Comparison of ENCODE assay signal across 15 mouse cellular contexts in the genomic region with DNA sequence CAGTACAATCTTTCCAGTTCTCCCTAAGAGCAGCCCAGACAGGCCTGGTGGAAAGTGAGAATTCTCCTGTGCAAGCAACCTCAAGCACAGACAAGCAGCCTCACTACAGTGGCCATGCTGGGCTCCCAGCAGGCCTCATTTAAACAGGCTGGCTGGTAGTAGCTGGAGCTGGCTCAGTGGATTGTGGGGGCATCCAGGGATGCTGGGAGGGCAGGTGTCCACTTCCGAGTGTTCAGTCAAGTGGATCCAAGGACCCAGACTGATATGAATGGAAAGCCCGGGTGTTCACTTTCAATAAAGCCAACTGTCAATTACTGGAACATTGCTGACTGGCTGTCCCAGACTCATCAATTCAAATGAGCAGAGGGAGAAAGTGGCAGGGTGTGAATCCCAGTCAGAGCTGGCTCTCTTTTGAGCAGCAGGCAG.
DNase-seq lines count a peak whose midpoint lies in the region; ATAC-seq lines count a peak whose summit lies in the region.
"Had no signal": no experiment of that assay in that cellular context is flagged by ENCODE, and none has a peak within 500 bp of the region (broad histone marks: within the 10 kb centered on the region; RNA-seq: fewer than 3 reads in every experiment).

No protein-coding gene starts in this region.

- H3K27ac ChIP-seq in midbrain, embryonic 10.5 days (replicated peaks): peak overlapping the region; percentile 69
- H3K27ac ChIP-seq in midbrain, embryonic 16.5 days (ENCODE audit: low read length): no peak overlapping the region
- H3K27ac ChIP-seq in hindbrain, embryonic 12.5 days: peak overlapping the region; percentile 81
- H3K27ac ChIP-seq: limb, embryonic 15.5 days; lung, embryonic 15.5 days had no signal

- no peak overlapping the region for H3K9ac ChIP-seq in midbrain, embryonic 16.5 days (ENCODE audit: low read depth, low read length)
- H3K9ac ChIP-seq in hindbrain, embryonic 12.5 days: no peak overlapping the region
- H3K9ac ChIP-seq: limb, embryonic 15.5 days; lung, embryonic 15.5 days had no signal

- H3K36me3 ChIP-seq in midbrain, embryonic 10.5 days: no peaks in the 10 kb centered on the region
- H3K36me3 ChIP-seq in midbrain, embryonic 16.5 days (ENCODE audit: control insufficient read depth, insufficient read depth, low read length): no peaks in the 10 kb centered on the region
- no peaks in the 10 kb centered on the region for H3K36me3 ChIP-seq in hindbrain, embryonic 12.5 days
- H3K36me3 ChIP-seq: limb, embryonic 15.5 days; lung, embryonic 15.5 days had no signal

- peaks cover 21% of the 10 kb centered on the region for H3K4me1 ChIP-seq in midbrain, embryonic 10.5 days
- no peaks in the 10 kb centered on the region; the same call in 1 of the 2 replicates for H3K4me1 ChIP-seq in midbrain, embryonic 16.5 days (ENCODE audit: control insufficient read depth, insufficient read depth, low read length)
- H3K4me1 ChIP-seq in hindbrain, embryonic 12.5 days: peaks cover 18% of the 10 kb centered on the region
- H3K4me1 ChIP-seq: limb, embryonic 15.5 days had no signal

- no peak for ATAC-seq in midbrain, embryonic 16.5 days
- peak; percentile 69 for ATAC-seq in hindbrain, embryonic 12.5 days (ENCODE audit: low FRiP score)
- ATAC-seq: CD4-positive, CD25-positive, alpha-beta regulatory T cell, adult 4 months; Patski had no signal

- intact Hi-C loops in left cerebral cortex, postnatal 14 days (cut with DNase I): no loop called here

- H3K4me3 ChIP-seq in midbrain, embryonic 10.5 days: no peak overlapping the region
- no peak overlapping the region for H3K4me3 ChIP-seq in midbrain, embryonic 16.5 days (ENCODE audit: low read depth, low read length)
- H3K4me3 ChIP-seq in hindbrain, embryonic 12.5 days: no peak overlapping the region
- H3K4me3 ChIP-seq: limb, embryonic 15.5 days; lung, embryonic 15.5 days had no signal

- H3K27me3 ChIP-seq in midbrain, embryonic 10.5 days (ENCODE audit: low read depth, poor library complexity, severe bottlenecking): 0 out of 2 replicates have a peak, but pooled peaks cover 4% of the 10 kb centered on the region
- H3K27me3 ChIP-seq in midbrain, embryonic 16.5 days (ENCODE audit: control insufficient read depth, insufficient read depth, low read depth, low read length): no peaks in the 10 kb centered on the region
- no peaks in the 10 kb centered on the region for H3K27me3 ChIP-seq in hindbrain, embryonic 12.5 days
- H3K27me3 ChIP-seq: limb, embryonic 15.5 days; lung, embryonic 15.5 days; Patski had no signal

- peaks cover 4% of the 10 kb centered on the region; the same call in 1 of the 2 replicates for H3K9me3 ChIP-seq in midbrain, embryonic 10.5 days (replicated peaks)
- no peaks in the 10 kb centered on the region for H3K9me3 ChIP-seq in midbrain, embryonic 16.5 days (replicated peaks; ENCODE audit: control insufficient read depth, low read length, poor library complexity, severe bottlenecking)
- H3K9me3 ChIP-seq in hindbrain, embryonic 12.5 days (replicated peaks): no peaks in the 10 kb centered on the region
- H3K9me3 ChIP-seq: limb, embryonic 15.5 days; lung, embryonic 15.5 days had no signal

- no peak overlapping the region for H3K4me2 ChIP-seq in midbrain, embryonic 16.5 days (ENCODE audit: low read length)
- H3K4me2 ChIP-seq in hindbrain, embryonic 12.5 days (replicated peaks): no peak overlapping the region
- H3K4me2 ChIP-seq: limb, embryonic 15.5 days; lung, embryonic 15.5 days had no signal

- 45% methylated on average over 2 of the region's 2 CpGs for WGBS in midbrain, embryonic 10.5 days
- 11% methylated on average over 2 of the region's 2 CpGs for WGBS in midbrain, embryonic 16.5 days
- 13% methylated on average over 2 of the region's 2 CpGs for WGBS in hindbrain, embryonic 12.5 days

- DNase-seq in midbrain, embryonic 10.5 days (ENCODE audit: low spot score): no peak
- DNase-seq in cerebellum, postnatal 25 days: peak; percentile 66 to 70
- DNase-seq in retina, postnatal 1 day: peak; percentile 63
- DNase-seq in adrenal gland, adult (ENCODE audit: inconsistent age in 2 of 2, low spot score in 1 of 2): no peak
- no peak for DNase-seq in left cerebral cortex, postnatal 14 days (ENCODE audit: low spot score in 2 of 2)
- DNase-seq in frontal cortex, postnatal 36 days (ENCODE audit: low spot score in 2 of 2): no peak
- DNase-seq: kidney, adult 8-10 months; layer of hippocampus, adult 9-11 months; thymus, adult 18-20 months had no signal

Comparison
In these comparisons a context has a peak if more than half of its experiments do, and no peak if none do; other contexts are left out.
1. DNase-seq: peak in cerebellum, postnatal 25 days (2 of 2) and retina, postnatal 1 day (single experiment); none in midbrain, embryonic 10.5 days (single experiment), adrenal gland, adult (0 of 2), left cerebral cortex, postnatal 14 days (0 of 2) and frontal cortex, postnatal 36 days (0 of 2).